Mouse (Mus musculus) adrenal gland, postnatal 4 days (tissue): ENCODE measurements around the gene Dab1. TPM values are rescaled to one million over a fixed set of nuclear protein-coding genes. Genes with fewer than 3 reads are reported as not detected.

Source experiments
- DNase-seq, 2 experiments: peaks; one replicate each; pipeline ENCODE4 v3.0.0; 2021 to 2022; ENCODE audit warnings: low spot score in 2 of 2, mixed read lengths in 2 of 2
- total RNA-seq, 2 experiments: library from RNA; stranded (reverse); gene quantifications; 2 replicates each; pipeline ENCODE4 v1.2.3; 2021

The Dab1 gene
- total RNA-seq, 2 experiments from 2014 or later, result 2.1 to 4.3 TPM

DNA sequence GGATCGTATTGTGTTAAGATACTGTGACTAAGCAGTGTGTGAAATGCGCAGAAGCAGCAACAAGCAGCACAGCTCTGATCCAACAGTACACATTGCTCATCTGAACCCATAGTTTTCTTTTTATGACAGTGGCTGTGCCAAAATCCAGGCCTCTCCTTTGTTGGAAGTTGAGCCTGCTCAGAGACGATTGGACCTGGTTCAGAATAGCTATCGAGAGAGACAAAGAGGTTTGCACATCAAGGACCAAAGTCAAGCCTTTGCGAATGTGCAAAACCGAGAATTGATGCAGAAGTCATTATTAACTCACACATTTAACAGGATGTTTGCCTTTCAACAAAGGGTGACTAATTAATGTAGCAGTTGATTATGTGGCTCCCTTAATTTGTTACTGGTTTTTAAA is 1032.6 kb downstream of the Dab1 start:
- DNase-seq, result no peak

GRCm38 (mm10) chr4:104656728-104657127 is 1037.6 kb downstream of the Dab1 start:
- DNase-seq, result no peak

- no peak for DNase-seq
These were observed 1043.9 kb downstream of the Dab1 start for GRCm38 (mm10) chr4:104662841-104663614.

- DNase-seq, result peak; percentile 21 to 52
These were observed 1046.4 kb downstream of the Dab1 start for GRCm38 (mm10) chr4:104665553-104665952.

- no peak for DNase-seq
These were observed 1047.8 kb downstream of the Dab1 start for GRCm38 (mm10) chr4:104666831-104667551.

DNA sequence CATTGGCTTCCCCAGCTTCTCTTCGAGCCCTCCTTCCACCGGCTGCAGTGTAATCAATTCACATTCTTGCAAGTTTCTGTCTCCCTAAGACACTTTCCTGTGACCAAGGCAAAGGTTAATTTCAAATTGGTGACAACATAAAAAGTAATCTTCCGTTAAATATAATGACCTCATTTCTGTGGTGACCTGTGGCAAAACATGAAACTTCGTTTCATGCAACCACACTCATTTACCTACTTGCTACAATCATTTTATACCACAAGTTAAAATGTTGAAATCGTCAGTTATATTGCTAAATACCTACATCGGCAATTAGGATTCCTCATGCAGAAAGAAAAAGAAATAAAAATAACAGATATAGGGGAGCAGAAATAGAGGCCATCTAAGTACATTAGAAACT is 1048.9 kb downstream of the Dab1 start:
- DNase-seq, result no peak

DNA sequence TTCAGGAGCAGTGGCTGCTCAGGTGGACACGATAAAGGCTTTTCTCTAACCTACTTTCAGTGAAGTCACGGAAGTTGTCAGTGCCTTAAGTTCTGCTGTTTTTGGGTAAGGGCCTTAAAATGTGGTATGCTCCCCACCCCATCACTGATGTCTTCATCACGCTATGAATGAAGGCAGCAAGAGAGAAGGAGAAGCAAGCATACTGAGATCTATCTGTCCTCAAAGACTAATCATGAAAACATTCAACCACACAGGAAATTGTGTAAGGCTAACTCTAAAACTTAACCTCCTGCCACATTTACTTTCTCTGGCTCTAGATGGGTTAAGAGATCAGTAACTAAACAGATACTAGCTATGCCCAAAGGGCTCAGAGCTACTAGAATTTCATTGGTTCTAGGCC is 1050.2 kb downstream of the Dab1 start:
- DNase-seq, result no peak

GRCm38 (mm10) chr4:104670741-104671140 is 1051.6 kb downstream of the Dab1 start:
- DNase-seq, result no peak

GRCm38 (mm10) chr4:104673317-104673716 is 1054.2 kb downstream of the Dab1 start:
- DNase-seq, result no peak

DNA sequence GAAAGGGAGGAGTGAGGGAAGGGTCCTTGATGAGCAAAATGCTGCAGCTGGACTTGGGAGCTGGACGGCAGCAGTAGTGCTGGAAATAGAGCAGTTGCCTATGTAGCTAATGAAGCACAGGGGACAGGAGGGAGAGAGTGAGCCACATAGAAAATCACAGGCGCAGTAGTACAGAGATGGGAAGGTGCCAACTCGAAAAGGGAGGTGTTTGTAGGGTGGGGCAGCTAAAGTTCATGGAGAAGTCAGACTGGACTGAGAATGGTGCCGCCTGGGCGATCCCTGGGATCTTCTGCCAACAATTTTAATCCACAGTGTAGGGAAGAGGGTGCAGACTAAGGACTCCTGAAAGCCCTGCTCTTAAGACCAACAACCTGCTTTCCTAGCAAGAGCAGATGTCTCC is 1055.5 kb downstream of the Dab1 start:
- DNase-seq, result no peak

DNA sequence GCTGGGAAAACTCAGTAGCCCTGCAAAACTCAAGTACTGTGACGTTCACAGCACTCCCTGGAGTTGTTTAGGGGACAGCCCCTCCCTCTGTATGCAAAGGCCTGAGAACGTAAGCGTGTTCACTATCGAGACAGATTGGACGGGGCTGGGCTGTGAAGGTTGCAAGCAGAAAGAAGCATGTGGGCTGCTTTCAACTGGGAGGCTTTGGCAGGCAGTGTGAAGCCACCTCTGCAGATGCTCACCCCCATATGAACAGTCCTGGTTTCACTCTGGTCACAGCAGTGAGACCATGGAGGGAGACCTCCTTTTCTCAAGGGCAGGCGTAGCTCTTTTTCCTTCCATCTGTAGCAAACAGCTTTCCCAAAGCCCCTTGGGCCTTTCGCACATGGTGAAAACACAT is 1059.1 kb downstream of the Dab1 start:
- DNase-seq, result no peak

GRCm38 (mm10) chr4:104680475-104680874 is 1061.3 kb downstream of the Dab1 start:
- no peak for DNase-seq

DNA sequence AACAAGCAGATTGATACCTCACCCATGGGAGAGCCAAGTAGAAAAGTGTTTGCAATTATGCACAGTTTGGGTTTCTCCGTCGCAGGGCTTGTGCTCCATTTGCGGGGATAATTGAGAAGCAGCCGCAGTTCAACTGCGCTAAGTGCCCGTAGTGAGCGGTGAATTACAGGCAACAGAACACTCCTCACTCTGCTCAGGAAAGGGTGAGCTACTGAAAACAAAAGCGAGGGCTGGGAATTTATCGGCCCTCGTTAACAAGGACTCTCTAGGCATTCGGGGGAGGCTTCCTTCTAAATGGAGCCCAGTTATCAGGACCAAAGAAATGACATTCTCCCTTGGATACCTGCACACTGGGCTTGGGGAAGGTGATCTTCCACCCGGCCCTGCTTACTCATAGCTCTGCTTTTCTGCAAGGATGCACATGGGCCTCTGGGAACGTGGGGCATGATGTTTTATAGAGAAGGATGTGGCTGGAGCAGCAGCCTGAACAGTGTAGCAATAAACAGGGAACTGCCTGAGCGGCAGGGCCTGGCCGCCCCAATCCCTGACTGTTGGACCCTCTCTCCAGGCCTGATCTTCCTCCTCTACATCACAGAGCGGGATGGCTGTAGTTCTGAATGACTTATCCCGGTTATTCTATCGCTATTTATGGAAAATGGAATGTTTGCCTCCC is 1067.1 kb downstream of the Dab1 start:
- no peak for DNase-seq

DNA sequence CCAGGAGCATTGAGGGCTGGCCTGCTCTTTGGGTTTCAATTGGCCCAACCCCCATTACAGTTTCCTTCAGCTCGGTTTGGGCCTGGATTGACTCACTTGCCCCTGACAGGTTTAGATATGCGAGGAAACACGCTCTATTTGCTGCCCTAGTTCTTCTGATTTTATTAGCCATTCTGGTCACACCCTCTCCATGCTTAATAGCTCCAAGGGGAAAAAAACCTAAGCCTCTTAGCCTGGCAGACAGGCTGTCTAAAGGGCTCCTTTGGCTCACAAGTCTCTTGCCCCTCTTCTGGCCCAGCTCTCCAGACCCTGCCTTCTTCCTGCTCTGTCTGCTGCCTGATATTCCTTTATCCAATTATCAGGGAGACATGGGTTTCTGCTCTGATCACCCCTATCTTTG is 1069.9 kb downstream of the Dab1 start:
- no peak for DNase-seq

DNA sequence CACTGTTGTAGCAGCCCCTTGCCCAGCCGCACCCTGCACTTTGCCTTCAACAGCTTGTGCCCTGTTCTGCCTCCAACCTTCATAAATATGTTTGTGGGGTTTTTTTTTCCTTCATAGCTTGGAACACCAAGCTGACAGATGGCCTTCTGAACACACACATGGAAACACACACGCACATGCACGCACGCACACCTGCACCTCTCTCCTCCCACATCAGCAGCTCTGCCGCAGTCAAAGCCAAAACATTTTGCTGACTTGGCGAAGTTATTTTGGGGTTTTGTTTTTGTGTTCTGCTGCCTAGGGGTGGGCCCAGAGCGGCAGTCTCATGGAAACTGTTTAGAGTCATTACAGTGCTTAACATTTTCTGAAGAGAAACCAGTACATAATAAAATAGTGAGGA is 1071.9 kb downstream of the Dab1 start:
- DNase-seq, result no peak

DNA sequence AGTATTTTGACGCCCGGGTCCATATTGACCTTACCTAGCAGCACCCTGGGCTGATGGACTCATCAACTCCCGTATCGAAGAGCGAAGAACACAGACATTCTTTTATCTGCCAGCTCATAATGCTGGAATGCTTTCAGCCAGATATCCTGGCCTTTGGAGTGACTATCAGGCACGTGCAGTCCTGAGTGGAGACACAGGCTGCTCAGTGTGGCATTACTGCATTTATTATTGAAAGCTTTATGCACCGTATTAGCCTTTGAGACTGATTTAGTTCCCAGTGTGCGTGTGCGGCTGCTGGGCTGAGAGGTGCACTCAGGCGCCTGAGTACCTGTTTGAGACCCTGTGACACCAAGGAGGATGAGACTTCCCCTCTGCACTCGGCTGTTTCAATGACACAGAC is 1075.0 kb downstream of the Dab1 start:
- no peak for DNase-seq

DNA sequence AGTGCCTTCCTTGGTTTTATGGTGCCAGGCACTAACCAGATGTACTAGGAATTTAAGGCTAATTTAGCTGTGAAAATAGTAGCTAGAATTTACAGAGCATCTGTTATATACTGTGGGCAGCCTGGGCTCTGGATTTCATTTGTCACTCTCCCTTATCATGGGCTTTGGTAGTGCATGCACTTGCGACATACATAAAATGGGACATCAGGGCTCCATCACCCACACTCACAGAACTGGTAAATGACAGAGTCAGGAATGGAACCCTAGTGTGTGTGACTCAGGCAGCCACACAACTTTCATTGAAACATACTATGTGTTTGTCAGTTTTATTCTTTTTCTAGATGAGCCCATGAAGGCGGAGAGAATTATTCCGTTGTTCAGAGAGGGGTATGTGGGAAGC is 1077.4 kb downstream of the Dab1 start:
- no peak for DNase-seq

DNA sequence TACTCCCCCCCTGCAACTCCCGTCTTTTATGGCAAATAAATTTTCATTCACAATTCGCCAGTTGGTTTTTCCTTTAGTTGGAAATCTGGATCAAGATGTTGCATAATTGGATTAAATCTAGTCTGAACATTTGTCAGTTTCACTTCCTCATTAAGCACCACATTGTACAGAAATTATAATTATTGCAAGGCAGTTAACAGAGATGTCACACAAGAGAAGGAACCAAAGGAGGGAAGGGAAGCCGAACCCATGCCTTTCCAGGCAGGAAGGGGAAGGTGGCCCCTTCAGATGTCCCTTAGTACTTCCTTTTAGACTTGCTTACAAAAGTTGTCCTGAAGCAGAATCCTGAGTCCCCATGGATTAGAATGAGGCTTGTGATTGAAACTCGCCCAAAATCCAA is 1078.5 kb downstream of the Dab1 start:
- DNase-seq, result no peak

DNA sequence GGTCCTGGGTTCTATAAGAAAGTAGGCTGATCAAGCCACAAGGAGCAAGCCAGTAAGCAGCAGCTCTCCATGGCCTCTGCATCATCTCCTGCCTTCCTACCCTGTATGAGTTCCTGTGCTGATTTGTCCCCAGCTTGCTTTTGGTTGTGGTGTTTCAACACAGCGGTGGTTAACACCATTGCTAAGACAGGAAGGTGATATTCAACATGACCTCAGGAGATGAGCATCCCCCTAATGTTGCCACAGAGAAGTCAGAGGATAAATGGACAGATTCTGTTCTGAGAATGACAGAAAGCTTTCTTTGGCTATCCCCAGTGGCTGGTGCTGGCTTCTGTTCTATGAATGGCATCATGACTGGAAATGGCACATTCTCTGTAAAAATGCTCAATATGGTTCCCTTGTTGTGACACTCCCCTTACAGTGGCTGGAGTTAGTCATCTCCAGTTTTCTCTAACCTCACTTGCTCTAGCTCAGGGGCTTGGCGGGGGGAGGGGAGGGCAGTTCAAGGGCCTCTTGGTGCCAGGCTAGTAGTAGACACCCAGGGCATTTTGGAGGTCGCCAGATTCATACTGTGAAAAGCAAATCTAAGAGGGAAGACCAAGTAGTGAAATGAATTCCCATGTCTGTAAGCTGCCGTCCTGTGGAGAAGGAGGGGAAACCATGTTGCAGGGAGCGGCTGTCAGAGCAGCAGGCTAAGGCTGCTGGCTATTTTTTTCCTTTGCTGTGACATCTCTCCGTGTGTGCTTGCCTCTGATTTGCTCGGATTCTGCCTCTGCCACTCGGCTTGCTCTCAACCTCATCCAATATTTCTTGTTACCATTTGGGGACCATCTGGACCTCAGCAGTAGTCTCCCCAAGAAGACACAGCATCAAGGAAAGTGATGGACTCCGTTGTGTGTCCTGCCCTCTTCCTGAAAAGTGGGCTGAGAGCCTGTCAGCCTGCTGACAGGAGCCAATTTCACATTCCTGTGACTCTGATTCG is 1086.8 kb downstream of the Dab1 start:
- DNase-seq, result no peak

DNA sequence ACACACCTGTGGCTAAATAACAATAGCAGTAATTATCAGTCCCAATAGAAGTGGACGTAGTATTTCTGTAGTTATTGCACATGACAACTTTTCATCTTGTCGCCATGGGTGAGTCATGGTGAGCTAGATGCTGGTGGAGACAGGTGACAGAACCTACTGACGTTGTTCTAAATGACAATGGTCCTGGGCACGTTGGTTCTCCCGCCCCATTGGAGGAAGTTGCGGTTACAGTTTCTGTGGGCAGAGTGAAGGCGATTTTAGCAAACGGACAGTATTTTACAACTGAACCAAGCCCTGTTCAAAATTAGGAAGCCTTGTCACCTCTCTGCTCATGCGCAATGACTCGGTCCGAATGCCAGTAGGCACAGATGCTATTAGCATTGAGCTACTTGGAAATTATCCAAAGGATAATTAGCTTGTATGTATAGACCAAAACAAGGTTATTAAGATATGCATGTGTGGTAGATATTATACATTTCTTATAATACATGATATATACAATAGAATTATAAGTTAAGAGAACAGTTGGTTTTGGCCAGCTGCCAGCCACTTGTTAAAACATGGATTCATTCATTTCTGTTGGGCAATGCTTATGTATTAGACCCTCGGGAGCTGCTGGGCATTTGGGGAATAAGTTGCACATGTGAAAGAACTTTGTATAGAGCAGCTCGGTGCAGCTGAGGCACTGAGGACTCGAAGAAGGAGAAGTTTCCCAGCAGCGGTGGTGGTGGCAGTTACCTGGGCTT is 1093.4 kb downstream of the Dab1 start:
- DNase-seq, result no peak
